Mouse (Mus musculus): ENCODE data around the gene AW551984. TPM values are rescaled to one million over a fixed set of nuclear protein-coding genes. Genes with fewer than 3 reads are reported as not detected.

AW551984 gene
- total RNA-seq (2023): not detected

DNA sequence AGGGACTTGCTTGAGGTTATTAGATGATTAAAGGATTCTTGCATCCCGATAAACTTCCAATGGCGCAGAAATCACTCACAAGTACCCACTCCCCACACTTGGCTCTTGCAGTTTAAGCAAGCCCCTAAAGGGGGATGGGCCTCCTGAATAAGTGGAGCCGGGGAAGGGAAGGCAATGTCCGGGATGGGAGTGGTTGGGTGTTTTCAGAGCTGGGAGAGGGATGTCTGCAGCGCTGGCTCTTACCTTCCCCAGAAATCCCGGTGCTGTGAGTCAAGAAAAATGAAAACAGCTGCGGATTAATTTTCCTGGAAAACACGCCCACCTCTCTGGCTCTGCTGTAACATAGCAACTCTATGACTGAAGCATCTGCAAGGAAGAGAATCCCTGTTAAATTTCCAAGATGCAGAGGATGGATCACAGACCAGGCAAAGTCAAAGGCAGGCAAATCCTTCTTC lies at the start of gene AW551984:
TSS of gene AW551984 (minus strand) at position 405 of the 455 bp plus-strand sequence.

GRCm38 (mm10) chr9:39644785-39645184 lies 40.6 kb upstream of the AW551984 start, which contains the start of gene Olfr961:
Olfr961 (plus strand) TSS chr9:39645085.

GRCm38 (mm10) chr9:39621073-39621472 lies 16.9 kb upstream of the AW551984 start, which contains the start of gene Olfr960:
Olfr960 (plus strand) TSS chr9:39621373.

DNA sequence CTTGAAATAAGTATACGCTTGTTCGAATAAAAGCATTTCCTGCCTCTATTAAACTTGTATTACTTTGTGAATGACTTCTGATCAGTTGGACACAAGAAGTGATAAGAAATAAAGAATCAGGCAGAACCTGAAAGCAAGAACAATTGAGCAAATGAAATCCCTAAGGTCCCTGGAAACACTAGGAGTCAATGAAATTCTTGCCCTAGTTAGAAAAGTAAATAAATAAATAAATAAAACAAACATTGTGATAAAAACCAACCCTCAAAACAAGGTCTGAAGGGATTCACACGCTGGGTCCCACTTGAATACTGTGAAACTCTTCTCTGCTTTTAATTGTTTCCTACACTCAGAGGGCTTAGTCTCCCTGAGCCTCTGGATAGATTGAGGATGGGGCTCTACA lies 6.2 kb upstream of the AW551984 start, which contains the start of gene Olfr148:
TSS of gene Olfr148 (plus strand) at position 301 of the 400 bp plus-strand sequence.

DNA sequence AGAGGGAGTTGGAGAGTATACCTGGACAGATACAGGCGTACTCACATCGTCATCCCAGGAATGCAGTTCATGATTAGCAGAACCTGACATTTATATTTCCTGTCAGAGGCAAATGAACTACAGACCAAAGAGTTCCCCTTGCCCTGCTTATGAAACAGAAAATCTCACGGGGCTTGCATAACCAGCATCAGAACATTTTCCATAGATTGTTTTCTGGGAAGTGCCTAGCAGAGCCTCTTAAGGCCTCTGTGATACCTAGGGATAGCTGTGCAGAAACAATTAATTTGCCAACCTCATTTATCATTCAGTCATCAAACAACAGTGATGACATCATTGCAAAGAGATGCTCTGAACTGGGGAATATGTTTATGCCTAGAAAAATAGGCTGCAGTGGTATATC lies 28.7 kb downstream of the AW551984 start, which contains the start of gene Olfr959:
TSS of gene Olfr959 (minus strand) at position 101 of the 400 bp plus-strand sequence.

DNA sequence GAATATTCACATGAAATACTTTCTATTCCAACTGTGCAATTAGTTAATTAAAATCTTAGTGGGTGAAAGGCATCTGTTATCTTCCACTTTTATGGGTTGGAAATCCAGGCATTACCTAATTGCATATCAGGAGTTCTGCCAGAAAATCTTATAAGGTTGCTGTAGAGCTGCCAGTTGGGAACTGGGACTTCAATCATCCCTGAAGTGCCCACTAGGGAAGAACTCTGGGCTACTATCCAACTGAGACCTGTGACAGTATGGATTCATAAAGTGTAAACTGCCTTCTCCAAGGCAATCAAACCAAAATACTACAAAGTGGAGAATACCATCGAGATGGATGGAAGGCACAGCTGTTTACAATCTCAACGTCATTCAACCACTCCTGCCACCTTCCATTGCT lies 50.3 kb downstream of the AW551984 start, which contains the start of gene Olfr958:
TSS of gene Olfr958 (minus strand) at position 109 of the 400 bp plus-strand sequence.

Other genes starting within 250 kb of the AW551984 start
- gene Olfr951, start 217.0 kb downstream of the AW551984 start, total RNA-seq (2023): not detected
- not detected for gene Olfr952, start 177.3 kb downstream of the AW551984 start, total RNA-seq (2023)
- gene Olfr954, start 147.7 kb downstream of the AW551984 start, total RNA-seq (2023): not detected
- not detected for gene Olfr955, start 132.5 kb downstream of the AW551984 start, total RNA-seq (2023)
- not detected for gene Olfr44, start 110.4 kb downstream of the AW551984 start, total RNA-seq (2023)
- not detected for gene Olfr957, start 88.6 kb downstream of the AW551984 start, total RNA-seq (2023)
- not detected for gene Olfr958, start 50.3 kb downstream of the AW551984 start, total RNA-seq (2023)
- not detected for gene Olfr959, start 28.8 kb downstream of the AW551984 start, total RNA-seq (2023)
- gene Olfr148, start 6.3 kb upstream of the AW551984 start, total RNA-seq (2023): not detected
- gene Olfr960, start 17.0 kb upstream of the AW551984 start, total RNA-seq (2023): not detected
- not detected for gene Olfr961, start 40.7 kb upstream of the AW551984 start, total RNA-seq (2023)
- gene Olfr963, start 62.8 kb upstream of the AW551984 start, total RNA-seq (2023): not detected
- gene Olfr149, start 102.7 kb upstream of the AW551984 start, total RNA-seq (2023): not detected
- gene Olfr965, start 107.0 kb upstream of the AW551984 start, total RNA-seq (2023): not detected
- not detected for gene Olfr150, start 126.6 kb upstream of the AW551984 start, total RNA-seq (2023)
- not detected for gene Olfr967, start 141.8 kb upstream of the AW551984 start, total RNA-seq (2023)
- gene Olfr968, start 178.8 kb upstream of the AW551984 start, total RNA-seq (2023): not detected
- gene Olfr969, start 186.5 kb upstream of the AW551984 start, total RNA-seq (2023): not detected
- not detected for gene Olfr970, start 204.5 kb upstream of the AW551984 start, total RNA-seq (2023)
- gene Olfr971, start 232.5 kb upstream of the AW551984 start, total RNA-seq (2023): not detected

All from T-cell, adult 66 days (primary cell).